Mouse (Mus musculus): ENCODE data around the gene Olfr1173. TPM values are rescaled to one million over a fixed set of nuclear protein-coding genes. Genes with fewer than 3 reads are reported as not detected.

Gene Olfr1173
- polyA plus RNA-seq (2015; fragmentation: Nextera tagmentation; extraction: Ambion mirVana), result not detected in 2 replicates

DNA sequence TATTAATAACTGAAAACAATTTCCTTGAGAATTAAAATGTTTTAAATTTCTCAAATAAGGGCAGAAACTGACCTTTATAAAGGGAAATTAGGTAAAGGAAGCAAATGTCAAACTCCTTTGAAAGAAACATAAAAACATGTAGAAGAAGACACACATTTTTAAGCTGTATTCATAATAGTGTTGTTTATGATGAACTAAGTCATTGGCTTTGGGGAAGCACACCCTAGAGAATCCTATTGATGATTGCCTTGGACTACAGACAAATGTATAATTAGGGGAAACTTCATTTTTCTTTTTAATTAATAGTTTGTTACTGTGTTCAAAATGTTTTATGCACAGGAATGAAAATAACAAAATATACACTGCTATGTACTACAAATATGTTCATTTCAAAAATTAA, at the start of gene Olfr1173:
Olfr1173 (minus strand) TSS at position 101 of the 400 bp plus-strand sequence.

DNA sequence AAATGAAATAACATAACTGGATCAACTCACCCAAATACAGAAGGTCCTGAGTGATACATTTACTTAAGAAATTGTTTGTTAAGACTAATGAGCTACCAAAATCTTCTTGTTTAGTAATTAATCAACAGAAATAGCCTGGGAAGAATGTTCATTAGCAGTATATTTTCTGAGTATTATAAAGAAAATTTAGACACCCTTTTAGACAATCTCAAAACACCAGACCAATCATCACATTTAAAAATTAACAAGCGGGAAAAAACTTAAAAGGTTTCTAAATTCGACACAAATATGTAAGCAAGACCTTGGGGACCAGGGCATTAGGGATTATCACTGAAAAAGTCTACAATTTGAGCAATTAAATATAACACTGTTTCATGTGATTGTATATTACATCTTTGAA, 47.4 kb upstream of the Olfr1173 start, which contains the start of gene Olfr1175-ps:
Olfr1175-ps (minus strand) TSS at position 101 of the 400 bp plus-strand sequence.

DNA sequence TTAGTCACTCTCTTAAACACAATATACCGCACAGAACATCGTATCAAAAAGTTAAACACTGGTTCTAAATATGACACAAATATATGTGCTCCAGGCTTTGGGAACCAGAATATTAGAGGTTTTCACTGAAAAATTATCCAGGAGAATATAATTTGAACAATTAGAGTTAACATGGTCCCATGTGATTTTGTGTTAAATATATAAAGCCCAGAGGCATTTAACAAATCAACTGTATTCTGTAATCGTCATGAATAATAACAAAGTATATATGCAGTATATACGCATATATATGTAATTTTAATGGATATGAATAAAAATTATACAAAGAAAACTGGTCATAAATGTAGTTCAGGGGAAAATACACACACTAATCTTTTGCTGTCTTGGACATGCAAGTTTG, 35.4 kb upstream of the Olfr1173 start, which contains the start of gene Olfr1174-ps:
Olfr1174-ps (minus strand) TSS at position 101 of the 400 bp plus-strand sequence.

DNA sequence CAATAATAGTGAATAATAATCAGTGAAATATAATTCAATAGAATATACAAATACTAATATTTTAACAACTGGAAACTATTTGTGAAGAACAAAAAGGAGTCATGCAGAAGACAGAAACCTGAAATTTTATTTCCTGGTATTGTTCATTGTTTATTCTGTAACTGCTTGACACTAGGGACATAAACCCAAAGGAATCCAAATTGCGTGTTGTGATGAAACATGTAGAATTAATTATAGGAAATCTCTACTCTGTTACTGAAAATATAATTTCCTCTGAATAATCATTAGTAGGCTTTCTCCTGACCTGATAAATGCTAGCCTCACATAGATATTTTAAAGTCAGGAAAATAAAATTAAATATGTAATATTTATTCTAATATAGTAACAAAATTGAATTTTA, 51.4 kb downstream of the Olfr1173 start, which contains the start of gene Olfr1170:
Olfr1170 (minus strand) TSS at position 101 of the 400 bp plus-strand sequence.

Other genes with a start within 250 kb of the Olfr1173 start
- not detected in 2 replicates for gene Olfr73, start 242.2 kb downstream of the Olfr1173 start, polyA plus RNA-seq (2015; fragmentation: Nextera tagmentation; extraction: Ambion mirVana)
- not detected in 2 replicates for gene Olfr1162, start 228.7 kb downstream of the Olfr1173 start, polyA plus RNA-seq (2015; fragmentation: Nextera tagmentation; extraction: Ambion mirVana)
- not detected in 2 replicates for gene Olfr1163, start 208.0 kb downstream of the Olfr1173 start, polyA plus RNA-seq (2015; fragmentation: Nextera tagmentation; extraction: Ambion mirVana)
- not detected in 2 replicates for gene Olfr1164, start 185.9 kb downstream of the Olfr1173 start, polyA plus RNA-seq (2015; fragmentation: Nextera tagmentation; extraction: Ambion mirVana)
- not detected in 2 replicates for gene Olfr1166, start 151.6 kb downstream of the Olfr1173 start, polyA plus RNA-seq (2015; fragmentation: Nextera tagmentation; extraction: Ambion mirVana)
- not detected in 2 replicates for gene Olfr1167, start 124.7 kb downstream of the Olfr1173 start, polyA plus RNA-seq (2015; fragmentation: Nextera tagmentation; extraction: Ambion mirVana)
- not detected in 2 replicates for gene Olfr1168, start 98.0 kb downstream of the Olfr1173 start, polyA plus RNA-seq (2015; fragmentation: Nextera tagmentation; extraction: Ambion mirVana)
- not detected in 2 replicates for gene Olfr1170, start 51.5 kb downstream of the Olfr1173 start, polyA plus RNA-seq (2015; fragmentation: Nextera tagmentation; extraction: Ambion mirVana)
- gene Olfr1174-ps, start 35.3 kb upstream of the Olfr1173 start, polyA plus RNA-seq (2015; fragmentation: Nextera tagmentation; extraction: Ambion mirVana), result not detected in 2 replicates
- not detected in 2 replicates for gene Olfr1175-ps, start 47.3 kb upstream of the Olfr1173 start, polyA plus RNA-seq (2015; fragmentation: Nextera tagmentation; extraction: Ambion mirVana)
- gene Olfr1176, start 56.8 kb upstream of the Olfr1173 start, polyA plus RNA-seq (2015; fragmentation: Nextera tagmentation; extraction: Ambion mirVana), result not detected in 2 replicates
- gene Olfr1177-ps, start 66.6 kb upstream of the Olfr1173 start, polyA plus RNA-seq (2015; fragmentation: Nextera tagmentation; extraction: Ambion mirVana), result not detected in 2 replicates
- not detected in 2 replicates for gene Olfr1178, start 107.2 kb upstream of the Olfr1173 start, polyA plus RNA-seq (2015; fragmentation: Nextera tagmentation; extraction: Ambion mirVana)
- not detected in 2 replicates for gene Olfr1179, start 126.6 kb upstream of the Olfr1173 start, polyA plus RNA-seq (2015; fragmentation: Nextera tagmentation; extraction: Ambion mirVana)
- not detected in 2 replicates for gene Olfr1180, start 139.3 kb upstream of the Olfr1173 start, polyA plus RNA-seq (2015; fragmentation: Nextera tagmentation; extraction: Ambion mirVana)
- not detected in 2 replicates for gene Olfr1181, start 146.3 kb upstream of the Olfr1173 start, polyA plus RNA-seq (2015; fragmentation: Nextera tagmentation; extraction: Ambion mirVana)
- gene Gm13757, start 169.3 kb upstream of the Olfr1173 start, polyA plus RNA-seq (2015; fragmentation: Nextera tagmentation; extraction: Ambion mirVana), result not detected in 2 replicates
- gene Olfr1183, start 175.0 kb upstream of the Olfr1173 start, polyA plus RNA-seq (2015; fragmentation: Nextera tagmentation; extraction: Ambion mirVana), result not detected in 2 replicates
- not detected in 2 replicates for gene Olfr1184, start 203.7 kb upstream of the Olfr1173 start, polyA plus RNA-seq (2015; fragmentation: Nextera tagmentation; extraction: Ambion mirVana)
- not detected in 2 replicates for gene Olfr1185-ps1, start 213.4 kb upstream of the Olfr1173 start, polyA plus RNA-seq (2015; fragmentation: Nextera tagmentation; extraction: Ambion mirVana)
- gene Olfr1186, start 238.7 kb upstream of the Olfr1173 start, polyA plus RNA-seq (2015; fragmentation: Nextera tagmentation; extraction: Ambion mirVana), result not detected in 2 replicates